Mouse (Mus musculus): Measurements from ENCODE around the gene Ncoa4.

DNA sequence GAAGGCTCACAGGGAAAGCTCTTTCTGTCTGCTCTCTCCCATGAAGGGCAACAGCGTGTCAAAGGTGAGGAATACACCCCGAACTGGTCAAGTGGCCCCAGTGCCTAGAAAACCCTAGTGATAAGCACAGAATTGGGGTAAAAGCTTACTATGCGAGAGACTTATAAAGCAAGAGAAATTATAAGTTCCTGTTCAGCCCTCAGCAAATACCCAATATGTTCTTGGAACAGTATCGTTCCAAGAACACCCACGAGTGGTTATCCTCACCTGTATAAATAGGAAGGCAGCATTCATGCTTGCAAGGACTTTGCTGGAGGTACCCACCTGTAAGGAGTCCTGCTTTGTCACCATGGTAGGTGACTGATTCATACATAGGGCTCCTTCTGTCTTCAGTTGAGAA, 17.9 kb upstream of the Ncoa4 start, which contains the start of gene Msmb:
- TF ChIP-seq CTCF (IDR thresholded peaks at IDR 0.05; ENCODE audit: borderline replicate concordance, extremely low read depth, insufficient read depth, insufficient read length) (no peak), POLR2A (IDR thresholded peaks at IDR 0.05; ENCODE audit: borderline replicate concordance, extremely low read depth, insufficient read depth, insufficient read length, poor library complexity, severe bottlenecking) (no peak)
